In genomic region chr16:18720433-18721233, GRCm38 (mm10) we compare ENCODE assay signal across 30 mouse cellular contexts. TPM values are rescaled to one million over a fixed set of nuclear protein-coding genes. Genes with fewer than 3 reads are reported as not detected.
DNase-seq lines count a peak whose midpoint lies in the region; ATAC-seq lines count a peak whose summit lies in the region.
"Had no signal": no experiment of that assay in that cellular context is flagged by ENCODE, and none has a peak within 500 bp of the region (broad histone marks: within the 10 kb centered on the region; RNA-seq: fewer than 3 reads in every experiment).

No protein-coding gene starts in this region.

- H3K27me3 ChIP-seq in kidney, embryonic 15.5 days = no peaks in the 10 kb centered on the region
- H3K27me3 ChIP-seq in midbrain, embryonic 15.5 days (replicated peaks) = no peaks in the 10 kb centered on the region
- no peaks in the 10 kb centered on the region for H3K27me3 ChIP-seq in midbrain, embryonic 16.5 days (ENCODE audit: control insufficient read depth, insufficient read depth, low read depth, low read length)
- H3K27me3 ChIP-seq in lung, embryonic 16.5 days (ENCODE audit: control insufficient read depth, insufficient read depth, low read depth, low read length) = no peaks in the 10 kb centered on the region
- H3K27me3 ChIP-seq: forebrain, embryonic 15.5 days; intestine, embryonic 15.5 days had no signal

- ATAC-seq in kidney, embryonic 15.5 days (replicated peaks; ENCODE audit: low FRiP score) = no peak
- no peak for ATAC-seq in midbrain, embryonic 15.5 days (replicated peaks)
- ATAC-seq in midbrain, embryonic 16.5 days = no peak
- ATAC-seq in lung, embryonic 16.5 days (ENCODE audit: low read depth) = peak; percentile 74
- ATAC-seq: CD4-positive, CD25-positive, alpha-beta regulatory T cell, adult 4 months; forebrain, embryonic 15.5 days; hindbrain, embryonic 16.5 days; intestine, embryonic 15.5 days; liver, embryonic 12.5 days; liver, postnatal 0 days had no signal

- H3K4me2 ChIP-seq in kidney, embryonic 15.5 days = no peak overlapping the region
- H3K4me2 ChIP-seq in midbrain, embryonic 15.5 days = no peak overlapping the region
- no peak overlapping the region for H3K4me2 ChIP-seq in midbrain, embryonic 16.5 days (ENCODE audit: low read length)
- H3K4me2 ChIP-seq in lung, embryonic 16.5 days (ENCODE audit: low read depth, low read length) = no peak overlapping the region
- H3K4me2 ChIP-seq: embryonic facial prominence, embryonic 13.5 days; forebrain, embryonic 15.5 days; heart, embryonic 12.5 days; intestine, embryonic 15.5 days; liver, embryonic 12.5 days; neural tube, embryonic 12.5 days had no signal

- H3K9ac ChIP-seq in kidney, embryonic 15.5 days = no peak overlapping the region
- no peak overlapping the region for H3K9ac ChIP-seq in midbrain, embryonic 15.5 days
- H3K9ac ChIP-seq in midbrain, embryonic 16.5 days (ENCODE audit: low read depth, low read length) = no peak overlapping the region
- no peak overlapping the region for H3K9ac ChIP-seq in lung, embryonic 16.5 days (ENCODE audit: low read length)
- H3K9ac ChIP-seq: embryonic facial prominence, embryonic 13.5 days; forebrain, embryonic 15.5 days; heart, embryonic 12.5 days; intestine, embryonic 15.5 days; liver, embryonic 12.5 days; liver, postnatal 0 days; neural tube, embryonic 12.5 days had no signal

- H3K4me3 ChIP-seq in kidney, embryonic 15.5 days (replicated peaks) = no peak overlapping the region
- H3K4me3 ChIP-seq in midbrain, embryonic 15.5 days = no peak overlapping the region
- no peak overlapping the region for H3K4me3 ChIP-seq in midbrain, embryonic 16.5 days (ENCODE audit: low read depth, low read length)
- H3K4me3 ChIP-seq in lung, embryonic 16.5 days (ENCODE audit: low read length) = no peak overlapping the region
- H3K4me3 ChIP-seq: embryonic facial prominence, embryonic 13.5 days; forebrain, embryonic 10.5 days; forebrain, embryonic 15.5 days; heart, adult 2 months; heart, embryonic 12.5 days; intestine, embryonic 15.5 days; liver, embryonic 12.5 days; myocyte; neural tube, embryonic 12.5 days had no signal

- H3K9me3 ChIP-seq in kidney, embryonic 15.5 days (replicated peaks) = no peaks in the 10 kb centered on the region
- H3K9me3 ChIP-seq in midbrain, embryonic 15.5 days = no peaks in the 10 kb centered on the region
- no peaks in the 10 kb centered on the region for H3K9me3 ChIP-seq in midbrain, embryonic 16.5 days (replicated peaks; ENCODE audit: control insufficient read depth, low read length, poor library complexity, severe bottlenecking)
- H3K9me3 ChIP-seq in lung, embryonic 16.5 days (ENCODE audit: control insufficient read depth, low read length) = no peaks in the 10 kb centered on the region
- H3K9me3 ChIP-seq: embryonic facial prominence, embryonic 13.5 days; forebrain, embryonic 10.5 days; forebrain, embryonic 15.5 days; heart, embryonic 12.5 days; intestine, embryonic 15.5 days; liver, embryonic 12.5 days; neural tube, embryonic 12.5 days had no signal

- no peak for DNase-seq in kidney, postnatal 14 days
- peak; percentile 60 for DNase-seq in lung, postnatal 36 days
- DNase-seq in urinary bladder, adult 18-20 months (ENCODE audit: low spot score in 2 of 2) = no peak
- DNase-seq in adrenal gland, adult 2 months = no peak
- DNase-seq: cerebellum, adult 8-10 months; cerebellum, postnatal 25 days; gastrocnemius, postnatal 25 days; heart, adult 2 months; heart, postnatal 4 days; kidney, adult 2 months; left cerebral cortex, postnatal 4 days; liver, postnatal 0 days; midbrain, embryonic 14.5 days; thymus, postnatal 4 days had no signal

- H3K36me3 ChIP-seq in kidney, embryonic 15.5 days = no peaks in the 10 kb centered on the region
- no peaks in the 10 kb centered on the region for H3K36me3 ChIP-seq in midbrain, embryonic 15.5 days (replicated peaks)
- no peaks in the 10 kb centered on the region for H3K36me3 ChIP-seq in midbrain, embryonic 16.5 days (ENCODE audit: control insufficient read depth, insufficient read depth, low read length)
- no peaks in the 10 kb centered on the region for H3K36me3 ChIP-seq in lung, embryonic 16.5 days (ENCODE audit: control insufficient read depth, insufficient read depth, low read length)
- H3K36me3 ChIP-seq: embryonic facial prominence, embryonic 13.5 days; forebrain, embryonic 10.5 days; forebrain, embryonic 15.5 days; heart, embryonic 12.5 days; intestine, embryonic 15.5 days; liver, embryonic 12.5 days; neural tube, embryonic 12.5 days had no signal

- WGBS in kidney, embryonic 15.5 days = 44% methylated on average over 13 of the region's 13 CpGs
- 59% methylated on average over 13 of the region's 13 CpGs for WGBS in midbrain, embryonic 15.5 days
- WGBS in midbrain, embryonic 16.5 days = 58% methylated on average over 13 of the region's 13 CpGs
- WGBS in lung, embryonic 16.5 days = 23% methylated on average over 13 of the region's 13 CpGs

- peaks cover 23% of the 10 kb centered on the region for H3K4me1 ChIP-seq in kidney, embryonic 15.5 days
- no peaks in the 10 kb centered on the region for H3K4me1 ChIP-seq in midbrain, embryonic 15.5 days
- H3K4me1 ChIP-seq in midbrain, embryonic 16.5 days (ENCODE audit: control insufficient read depth, insufficient read depth, low read length) = no peaks in the 10 kb centered on the region
- H3K4me1 ChIP-seq in lung, embryonic 16.5 days (replicated peaks; ENCODE audit: control insufficient read depth, insufficient read depth, low read length) = peaks cover 25% of the 10 kb centered on the region
- H3K4me1 ChIP-seq: embryonic facial prominence, embryonic 13.5 days; forebrain, embryonic 15.5 days; intestine, embryonic 15.5 days; neural tube, embryonic 12.5 days had no signal

- 0 out of 2 replicates have a peak overlapping the region, but pooled peaks have one; percentile 19 for H3K27ac ChIP-seq in kidney, embryonic 15.5 days
- H3K27ac ChIP-seq in midbrain, embryonic 15.5 days = 0 out of 2 replicates have a peak overlapping the region, but pooled peaks have one; percentile 38
- no peak overlapping the region for H3K27ac ChIP-seq in midbrain, embryonic 16.5 days (ENCODE audit: low read length)
- peak overlapping the region; percentile 79 for H3K27ac ChIP-seq in lung, embryonic 16.5 days (ENCODE audit: low read length)
- H3K27ac ChIP-seq: embryonic facial prominence, embryonic 13.5 days; forebrain, embryonic 10.5 days; forebrain, embryonic 15.5 days; heart, adult 2 months; intestine, embryonic 15.5 days; kidney, postnatal 0 days; liver, embryonic 12.5 days; neural tube, embryonic 12.5 days had no signal

RNA-seq across cellular contexts. Expression of gene Cldn5, which starts 56.0 kb away (rescaled TPM):
- 93.2 and 99.2 TPM in 2 replicates for polyA plus RNA-seq in kidney, embryonic 15.5 days (2015; fragmentation: Nextera tagmentation; extraction: Ambion mirVana)
- polyA plus RNA-seq in midbrain, embryonic 15.5 days (2015; fragmentation: Nextera tagmentation; extraction: Ambion mirVana) = 107 and 132 TPM in 2 replicates
- 104 and 105 TPM in 2 replicates for polyA plus RNA-seq in midbrain, embryonic 16.5 days (2015; fragmentation: Nextera tagmentation; extraction: Ambion mirVana)
- polyA plus RNA-seq in lung, embryonic 16.5 days (2015; fragmentation: Nextera tagmentation; extraction: Ambion mirVana) = 130 and 134 TPM in 2 replicates
- 10 to 100 TPM in 1 of 2 experiments, 1 to 10 TPM in 1; 3.5 to 16.9 TPM for total RNA-seq in adrenal gland, adult 2 months (2021)
- polyA plus RNA-seq in adrenal gland, adult 2 months (2012; rRNA removed) = 68.7 and 108 TPM in 2 replicates
- total RNA-seq: megakaryocyte, adult 5-6 weeks had no signal
- polyA plus RNA-seq: CD4-positive, CD25-positive, alpha-beta regulatory T cell, adult 4 months had no signal
